Mouse (Mus musculus): ENCODE results near the gene 9930111J21Rik1.
"Not testable (repeated sequence)": the region's sequence is repeated elsewhere in the genome, so short reads cannot be mapped to it uniquely, and the experiment has no call there.

Gene 9930111J21Rik1

GRCm38 (mm10) chr11:48918380-48918779 is 60.8 kb downstream of the 9930111J21Rik1 start:
- no peak for DNase-seq (ENCODE audit: low spot score)

- no peak for DNase-seq (ENCODE audit: low spot score)
Measured at GRCm38 (mm10) chr11:48913611-48914010, 65.6 kb downstream of the 9930111J21Rik1 start.

GRCm38 (mm10) chr11:48908459-48908858 is 70.7 kb downstream of the 9930111J21Rik1 start:
- no peak for DNase-seq (ENCODE audit: low spot score)

- no peak for DNase-seq (ENCODE audit: low spot score)
Measured at GRCm38 (mm10) chr11:48902021-48902420, 77.2 kb downstream of the 9930111J21Rik1 start, which contains the start of gene Gm5431. Gm5431 (minus strand) TSS chr11:48902214.

GRCm38 (mm10) chr11:48901567-48901930 is 77.6 kb downstream of the 9930111J21Rik1 start:
- DNase-seq (ENCODE audit: low spot score), result not testable (repeated sequence)

- DNase-seq (ENCODE audit: low spot score), result not testable (repeated sequence)
Measured at GRCm38 (mm10) chr11:48900654-48901566, 78.3 kb downstream of the 9930111J21Rik1 start.

GRCm38 (mm10) chr11:48898812-48899431 is 80.3 kb downstream of the 9930111J21Rik1 start:
- no peak for DNase-seq (ENCODE audit: low spot score)
